7 mouse cellular contexts compared by ENCODE assay signal in genomic region chr19:60467588-60468007, GRCm38 (mm10). TPM values are rescaled to one million over a fixed set of nuclear protein-coding genes. Genes with fewer than 3 reads are reported as not detected.
DNase-seq lines count a peak whose midpoint lies in the region; ATAC-seq and TF ChIP-seq lines count a peak whose summit lies in the region.

No protein-coding gene starts in this region.

- ATAC-seq in lung, embryonic 16.5 days (ENCODE audit: low read depth): no peak
- ATAC-seq in granulocyte monocyte progenitor cell, adult 5-6 weeks (replicated peaks; ENCODE audit: poor library complexity, severe bottlenecking): peak; percentile 44
- ATAC-seq in liver, embryonic 15.5 days (ENCODE audit: insufficient read depth): no peak
- no peak for ATAC-seq in stomach, embryonic 16.5 days (ENCODE audit: insufficient read depth, low FRiP score)

- peak overlapping the region; percentile 31 for H3K4me3 ChIP-seq in lung, embryonic 16.5 days (ENCODE audit: low read length)
- H3K4me3 ChIP-seq in liver, embryonic 15.5 days (replicated peaks): peak overlapping the region; percentile 10; the same call in 1 of the 2 replicates
- peak overlapping the region; percentile 23 for H3K4me3 ChIP-seq in stomach, embryonic 16.5 days (replicated peaks; ENCODE audit: low read length)
- H3K4me3 ChIP-seq in thymus, adult 2 months (ENCODE audit: control insufficient read depth, insufficient read depth, low read length): no peak overlapping the region

- no peaks in the 10 kb centered on the region for H3K36me3 ChIP-seq in lung, embryonic 16.5 days (ENCODE audit: control insufficient read depth, insufficient read depth, low read length)
- no peaks in the 10 kb centered on the region for H3K36me3 ChIP-seq in liver, embryonic 15.5 days (replicated peaks)
- no peaks in the 10 kb centered on the region for H3K36me3 ChIP-seq in stomach, embryonic 16.5 days (ENCODE audit: control insufficient read depth, insufficient read depth, low read length)
- no peaks in the 10 kb centered on the region for H3K36me3 ChIP-seq in thymus, adult 2 months (ENCODE audit: control insufficient read depth, insufficient read depth, low read length)

- no peak overlapping the region for H3K27ac ChIP-seq in lung, embryonic 16.5 days (ENCODE audit: low read length)
- H3K27ac ChIP-seq in liver, embryonic 15.5 days (replicated peaks): no peak overlapping the region
- H3K27ac ChIP-seq in stomach, embryonic 16.5 days (ENCODE audit: low read length): no peak overlapping the region
- H3K27ac ChIP-seq in thymus, adult 2 months (ENCODE audit: control insufficient read depth, insufficient read depth, low read length): no peak overlapping the region

- peaks cover 10% of the 10 kb centered on the region for H3K4me1 ChIP-seq in lung, embryonic 16.5 days (replicated peaks; ENCODE audit: control insufficient read depth, insufficient read depth, low read length)
- H3K4me1 ChIP-seq in liver, embryonic 15.5 days (replicated peaks): 0 out of 2 replicates have a peak, but pooled peaks cover 4% of the 10 kb centered on the region
- H3K4me1 ChIP-seq in stomach, embryonic 16.5 days (ENCODE audit: control insufficient read depth, insufficient read depth, low read length): peaks cover 10% of the 10 kb centered on the region; the same call in 1 of the 2 replicates
- H3K4me1 ChIP-seq in thymus, adult 2 months (replicated peaks; ENCODE audit: control insufficient read depth, insufficient read depth, low read length): peaks cover 3% of the 10 kb centered on the region; the same call in 1 of the 2 replicates

- no peak for TF ChIP-seq POLR2A in thymus, adult 2 months (IDR thresholded peaks at IDR 0.05; ENCODE audit: control insufficient read depth, extremely low read depth, insufficient read depth, low read length, poor library complexity)

- H3K9me3 ChIP-seq in lung, embryonic 16.5 days (ENCODE audit: control insufficient read depth, low read length): no peaks in the 10 kb centered on the region
- H3K9me3 ChIP-seq in liver, embryonic 15.5 days (replicated peaks): no peaks in the 10 kb centered on the region
- no peaks in the 10 kb centered on the region for H3K9me3 ChIP-seq in stomach, embryonic 16.5 days (replicated peaks; ENCODE audit: control insufficient read depth, low read length)

- DNase-seq in lung, postnatal 25 days (ENCODE audit: low spot score): no peak
- DNase-seq in spleen, adult 12 weeks (ENCODE audit: low spot score): no peak
- no peak for DNase-seq in thymus, adult 2 months

- peak overlapping the region; percentile 49 for H3K4me2 ChIP-seq in lung, embryonic 16.5 days (ENCODE audit: low read depth, low read length)
- H3K4me2 ChIP-seq in liver, embryonic 15.5 days: peak overlapping the region; percentile 39
- peak overlapping the region; percentile 43 for H3K4me2 ChIP-seq in stomach, embryonic 16.5 days (ENCODE audit: low read depth, low read length)

- H3K27me3 ChIP-seq in lung, embryonic 16.5 days (ENCODE audit: control insufficient read depth, insufficient read depth, low read depth, low read length): peaks cover 37% of the 10 kb centered on the region
- peaks cover 45% of the 10 kb centered on the region for H3K27me3 ChIP-seq in liver, embryonic 15.5 days
- H3K27me3 ChIP-seq in stomach, embryonic 16.5 days (ENCODE audit: control insufficient read depth, insufficient read depth, low read length): peaks cover 37% of the 10 kb centered on the region
- H3K27me3 ChIP-seq in thymus, adult 2 months (ENCODE audit: control insufficient read depth, insufficient read depth, low read length): no peaks in the 10 kb centered on the region; the same call in 1 of the 2 replicates

- no peak overlapping the region for H3K9ac ChIP-seq in lung, embryonic 16.5 days (ENCODE audit: low read length)
- H3K9ac ChIP-seq in liver, embryonic 15.5 days: no peak overlapping the region
- no peak overlapping the region for H3K9ac ChIP-seq in stomach, embryonic 16.5 days (ENCODE audit: low read length)

- WGBS in lung, embryonic 16.5 days: 13% methylated on average over 31 of the region's 31 CpGs
- WGBS in liver, embryonic 15.5 days (ENCODE audit: insufficient replicate concordance): 11% methylated on average over 31 of the region's 31 CpGs
- WGBS in stomach, embryonic 16.5 days: 15% methylated on average over 31 of the region's 31 CpGs
- 15% methylated on average over 31 of the region's 31 CpGs for WGBS in thymus, adult 2 months

- TF ChIP-seq CTCF in thymus, adult 2 months (IDR thresholded peaks at IDR 0.05; ENCODE audit: borderline replicate concordance, control insufficient read depth, extremely low read depth, insufficient read depth, low read length, poor library complexity): no peak

RNA-seq across cellular contexts. Expression of gene Prlhr, which starts 0.5 kb away (rescaled TPM):
- not detected in 2 replicates for polyA plus RNA-seq in lung, embryonic 16.5 days (2015; fragmentation: Nextera tagmentation; extraction: Ambion mirVana)
- not detected in 2 replicates for total RNA-seq in granulocyte monocyte progenitor cell, adult 5-6 weeks (2014; fragmentation: Nextera tagmentation)
- total RNA-seq in granulocyte monocyte progenitor cell, adult 5-6 weeks (2017): not detected in 2 replicates
- not detected in 2 replicates for polyA plus RNA-seq in liver, embryonic 15.5 days (2015; fragmentation: Nextera tagmentation; extraction: Ambion mirVana)
- polyA plus RNA-seq in stomach, embryonic 16.5 days (2015; fragmentation: Nextera tagmentation; extraction: Ambion mirVana): not detected in 2 replicates
- 0.08 and 0.13 TPM in 2 replicates for polyA plus RNA-seq in thymus, adult 2 months (2012; rRNA removed)
